Mouse (Mus musculus) retina, adult 2 months (tissue): Measurements from ENCODE around the gene Gtf2ird2.

Experiments
- DNase-seq: peaks from one replicate; pipeline ENCODE4 v3.0.0-alpha.2; 2012; ENCODE audit warnings: low read depth, low spot score

Gene Gtf2ird2

DNA sequence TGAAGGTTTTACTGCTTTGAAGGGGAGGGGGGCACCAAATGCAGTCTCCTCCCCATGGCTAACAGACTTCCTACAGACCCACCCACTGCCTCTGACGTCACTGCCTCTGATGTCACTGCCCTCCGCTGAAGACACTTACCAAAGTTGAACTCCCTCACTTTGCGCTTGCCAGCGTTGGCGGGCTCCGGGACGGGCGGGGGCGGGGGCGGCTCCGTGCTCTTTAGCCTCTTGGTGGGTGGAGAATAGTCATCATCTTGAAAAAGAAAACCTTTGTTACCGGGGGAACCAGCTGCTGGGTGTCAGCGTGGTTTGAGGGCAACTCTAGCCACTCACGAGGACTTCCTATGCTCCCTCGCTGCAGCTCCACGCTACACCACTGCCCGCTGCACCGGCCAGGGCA is 82.6 kb downstream of the Gtf2ird2 start:
- DNase-seq = no peak

DNA sequence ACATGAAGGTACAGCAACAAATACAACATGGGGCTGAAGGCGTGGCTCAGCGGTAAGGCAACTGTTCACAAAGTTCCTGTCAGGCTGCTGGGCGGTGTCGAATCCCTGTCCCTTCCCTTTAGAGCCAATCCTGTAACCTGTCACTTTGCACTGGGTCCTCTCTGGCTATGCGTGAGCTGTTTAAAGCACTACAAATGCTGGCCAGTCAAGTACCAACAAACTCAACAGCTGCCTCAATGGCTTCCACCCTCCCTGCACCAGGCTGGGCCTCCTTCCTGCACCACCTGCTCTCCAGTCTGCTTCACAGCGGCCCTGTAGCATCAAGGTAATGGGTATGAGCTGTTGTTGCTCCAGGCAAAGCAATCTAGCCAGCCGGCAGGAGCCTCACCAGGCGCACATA is 84.9 kb downstream of the Gtf2ird2 start:
- no peak for DNase-seq

DNA sequence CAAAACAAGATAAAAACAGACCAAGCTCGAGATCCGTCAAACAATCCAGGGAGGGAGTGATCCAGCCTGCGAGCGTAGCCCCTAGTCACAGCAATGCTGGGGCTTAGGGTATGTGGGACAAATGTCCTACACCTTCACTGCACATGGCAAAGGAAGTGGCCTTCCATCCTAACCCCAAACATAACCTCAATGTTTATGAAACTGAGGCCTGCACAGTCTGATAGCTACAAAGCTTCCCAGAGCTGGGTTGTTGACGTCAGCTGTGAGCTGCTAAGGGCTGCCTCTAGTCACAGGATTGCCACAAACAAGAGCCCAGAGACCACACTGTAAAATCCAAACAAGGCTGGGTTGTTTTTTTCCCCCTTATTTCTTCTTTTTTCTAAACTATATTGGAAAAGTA is 85.9 kb downstream of the Gtf2ird2 start:
- no peak for DNase-seq

DNA sequence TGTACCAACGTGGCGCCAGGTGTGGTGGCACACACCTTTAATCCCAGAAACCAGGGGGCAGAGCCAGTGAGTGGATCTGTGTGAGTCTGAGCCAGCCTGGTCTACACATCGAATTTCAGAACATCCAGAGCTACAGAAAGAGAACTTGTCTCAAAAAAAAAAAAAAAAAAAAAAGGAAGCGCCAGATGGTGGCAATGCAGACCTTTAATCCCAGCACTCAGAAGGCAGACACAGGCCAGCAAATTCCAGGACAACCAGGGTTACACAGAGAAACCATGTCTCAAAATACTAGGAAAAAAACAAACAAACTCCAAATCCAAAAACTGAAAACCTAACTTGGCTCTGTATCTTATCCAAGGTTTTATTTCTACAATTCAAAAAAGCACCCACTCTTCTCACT is 86.7 kb downstream of the Gtf2ird2 start:
- no peak for DNase-seq

DNA sequence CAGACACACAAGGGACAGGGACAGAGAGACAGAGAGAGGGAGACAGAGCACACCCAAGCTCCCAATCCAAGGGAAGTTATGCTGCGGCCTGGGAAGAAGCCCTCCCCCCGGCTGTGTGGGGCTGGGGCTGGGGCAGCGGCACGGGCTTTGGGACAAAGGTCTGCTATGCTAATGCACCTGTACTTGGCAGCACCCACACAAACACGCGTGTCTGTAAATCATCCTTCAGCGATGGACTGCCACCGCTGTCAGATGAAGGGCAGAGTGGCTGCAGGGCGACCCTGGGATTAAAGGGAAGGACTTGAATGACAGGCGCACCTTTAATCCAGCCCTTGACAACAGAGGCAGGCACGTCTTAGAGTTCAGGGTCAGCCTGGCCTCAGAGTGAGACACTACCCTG is 87.6 kb downstream of the Gtf2ird2 start:
- DNase-seq = no peak

DNA sequence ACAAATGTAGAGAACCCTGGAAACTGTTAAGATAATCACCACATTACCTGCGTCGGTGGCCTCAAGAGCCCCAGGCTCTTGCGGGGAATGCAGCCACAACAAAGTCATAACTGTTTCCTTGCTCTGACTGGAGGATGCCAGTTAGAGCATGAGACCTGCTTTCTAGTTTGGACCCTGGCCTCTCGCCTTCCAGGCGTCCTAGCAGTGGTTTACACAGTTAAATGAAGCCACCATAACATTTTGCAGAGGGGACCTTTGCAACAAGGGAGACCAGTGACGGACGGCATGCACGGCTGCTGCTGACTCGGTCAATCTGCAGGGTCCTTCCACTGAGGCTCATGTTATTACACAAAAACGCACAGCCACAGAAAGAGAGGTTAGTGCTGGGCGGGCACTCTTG is 88.9 kb downstream of the Gtf2ird2 start:
- DNase-seq = no peak

DNA sequence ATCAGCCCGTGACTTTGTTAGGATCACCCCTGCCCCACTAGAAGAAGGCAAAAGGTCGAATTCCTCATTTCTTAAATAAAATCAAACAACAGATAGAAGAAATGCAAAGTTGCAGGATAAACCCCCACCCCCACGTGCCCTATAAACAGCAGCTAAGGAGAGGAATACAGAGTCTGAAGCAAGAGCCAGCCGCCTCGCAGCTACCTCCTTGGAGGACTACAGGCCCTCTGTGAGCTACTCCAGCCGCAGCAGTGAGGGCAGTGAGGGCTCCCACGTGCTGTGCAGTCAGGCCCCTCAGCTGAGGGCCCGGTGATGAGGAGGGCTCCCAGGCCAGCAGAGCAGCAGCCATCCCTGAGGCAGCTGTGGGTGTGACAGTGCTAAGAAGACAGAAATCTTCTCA is 89.9 kb downstream of the Gtf2ird2 start:
- no peak for DNase-seq
